Mouse (Mus musculus) erythroid progenitor cell, adult 5-6 weeks (primary cell): ENCODE results near the gene Sec31b. TPM values are rescaled to one million over a fixed set of nuclear protein-coding genes. Genes with fewer than 3 reads are reported as not detected.
A peak's percentile ranks its signal among the peaks of the same experiment; 100 is the strongest.

Source experiments
- ATAC-seq: replicated peaks from 2 replicates; pipeline ENCODE4 v1.8.0; 2016; ENCODE audit warnings: moderate number of reproducible peaks, mild to moderate bottlenecking, moderate TSS enrichment, inconsistent platforms; ENCODE audit not compliant: poor library complexity, low FRiP score, severe bottlenecking
- total RNA-seq, 2 experiments: library from RNA; stranded (forward) in 1 of 2; stranded (reverse) in 1 of 2; fragments of 150-400 nt in 1 of 2; fragments of 186-747, 209-891 nt in 1 of 2; gene quantifications; 2 replicates each; pipeline versions ENCODE4 v1.2.3 to v1.2.4; 2015 to 2017; ENCODE audit warnings: low replicate concordance in 2 of 2

The Sec31b gene
- total RNA-seq (2015; ENCODE audit: low replicate concordance): 0.36 and 1.3 TPM in 2 replicates
- total RNA-seq (2017; ENCODE audit: low replicate concordance): 0.26 TPM in 1 of 2 replicates, not detected in the other

DNA sequence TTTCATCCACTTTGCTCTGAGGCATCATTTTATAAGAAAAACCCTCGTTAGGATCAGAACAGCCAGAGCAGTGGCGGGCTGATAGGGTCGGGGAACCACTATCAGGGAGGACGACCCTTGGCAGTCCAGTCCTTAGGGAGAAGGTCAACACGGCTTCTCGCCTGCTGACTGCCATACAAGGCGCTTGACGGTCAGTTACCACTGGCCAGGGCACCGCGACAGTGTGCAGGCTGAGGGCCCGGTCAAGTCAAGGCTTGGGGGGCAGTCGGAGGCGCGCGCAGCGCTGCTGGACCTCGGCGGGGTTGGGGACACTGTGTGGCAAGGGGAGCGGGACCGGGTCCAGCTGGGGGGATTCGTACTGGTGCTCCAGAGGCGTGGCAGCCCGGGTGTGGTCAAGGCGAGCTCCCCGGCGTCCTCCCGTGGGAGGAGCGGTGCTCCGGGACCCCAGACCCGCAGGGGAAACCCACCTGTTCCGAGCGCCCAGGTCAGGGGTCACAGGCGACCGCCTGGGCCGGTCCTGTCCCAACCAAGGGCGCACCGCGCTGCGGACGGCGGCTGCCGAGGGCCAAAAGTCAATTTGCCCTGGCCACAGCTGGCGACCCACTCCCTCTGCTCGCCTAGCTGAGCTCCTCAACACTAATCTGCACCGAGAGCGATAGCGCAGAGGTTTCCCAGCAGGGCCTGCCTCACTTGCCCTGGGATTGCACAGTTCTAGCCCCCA, at the start of gene Sec31b:
TSS of gene Sec31b (minus strand) at position 544 of the 721 bp plus-strand sequence.
- 0 out of 2 replicates have a peak, but pooled peaks have one; percentile 17 for ATAC-seq

DNA sequence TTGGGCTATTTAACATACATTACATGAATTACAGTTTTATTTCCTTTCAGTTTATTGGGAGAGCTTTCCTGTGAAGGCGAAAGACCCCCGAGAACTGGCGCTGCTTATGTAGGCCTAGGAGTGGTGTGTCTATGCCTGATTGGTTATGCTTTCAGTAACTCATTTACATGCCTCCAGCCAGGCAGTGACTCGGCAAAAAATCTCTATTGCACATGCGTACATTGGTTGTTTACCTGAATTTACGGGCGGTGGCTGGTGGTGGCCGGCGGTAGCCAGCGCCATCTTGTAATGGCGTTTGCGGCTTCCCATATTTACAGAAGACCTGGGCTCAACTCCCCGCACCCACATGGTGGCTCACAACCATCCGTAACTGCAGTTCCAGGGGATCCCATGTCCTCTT, 48.5 kb upstream of the Sec31b start:
- no peak for ATAC-seq

DNA sequence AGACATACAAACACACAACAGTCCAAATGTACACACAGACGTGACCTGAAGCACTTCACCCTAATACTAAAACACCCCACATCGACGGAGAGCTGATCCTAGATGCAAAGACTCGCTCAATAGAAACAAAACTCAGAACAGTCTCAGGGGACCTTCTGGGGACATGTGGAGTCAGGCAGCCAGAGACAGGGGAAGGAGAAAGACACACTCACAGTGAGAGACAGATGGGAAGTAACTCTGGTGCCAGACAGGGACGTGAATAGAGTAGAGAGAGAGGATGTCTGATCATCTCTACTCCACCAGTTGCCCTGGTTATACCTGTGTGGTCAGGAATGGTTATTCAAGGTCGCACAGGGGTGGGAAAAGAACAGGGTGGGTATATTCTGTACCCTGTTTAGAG, 46.0 kb upstream of the Sec31b start:
- no peak for ATAC-seq

DNA sequence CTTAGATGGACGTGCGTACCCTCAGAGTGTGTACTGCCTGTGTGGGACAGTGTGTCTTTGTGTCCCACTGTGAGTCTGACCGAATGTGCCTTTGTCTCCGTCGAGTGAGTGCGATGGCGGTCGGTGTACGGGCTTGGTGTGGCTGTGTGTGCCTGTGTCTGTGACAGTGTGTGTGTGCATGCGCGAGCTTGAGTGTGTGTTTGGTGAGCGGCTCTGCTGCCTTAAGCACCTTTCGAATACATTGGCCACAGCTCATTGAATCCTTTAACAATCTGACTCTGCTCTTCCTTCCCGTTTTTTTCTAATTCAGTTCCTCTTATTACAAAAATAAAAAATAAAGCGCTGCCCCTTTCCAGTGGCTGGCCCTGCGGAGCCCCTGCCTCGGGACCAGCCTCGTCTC, 45.3 kb upstream of the Sec31b start:
- no peak for ATAC-seq

DNA sequence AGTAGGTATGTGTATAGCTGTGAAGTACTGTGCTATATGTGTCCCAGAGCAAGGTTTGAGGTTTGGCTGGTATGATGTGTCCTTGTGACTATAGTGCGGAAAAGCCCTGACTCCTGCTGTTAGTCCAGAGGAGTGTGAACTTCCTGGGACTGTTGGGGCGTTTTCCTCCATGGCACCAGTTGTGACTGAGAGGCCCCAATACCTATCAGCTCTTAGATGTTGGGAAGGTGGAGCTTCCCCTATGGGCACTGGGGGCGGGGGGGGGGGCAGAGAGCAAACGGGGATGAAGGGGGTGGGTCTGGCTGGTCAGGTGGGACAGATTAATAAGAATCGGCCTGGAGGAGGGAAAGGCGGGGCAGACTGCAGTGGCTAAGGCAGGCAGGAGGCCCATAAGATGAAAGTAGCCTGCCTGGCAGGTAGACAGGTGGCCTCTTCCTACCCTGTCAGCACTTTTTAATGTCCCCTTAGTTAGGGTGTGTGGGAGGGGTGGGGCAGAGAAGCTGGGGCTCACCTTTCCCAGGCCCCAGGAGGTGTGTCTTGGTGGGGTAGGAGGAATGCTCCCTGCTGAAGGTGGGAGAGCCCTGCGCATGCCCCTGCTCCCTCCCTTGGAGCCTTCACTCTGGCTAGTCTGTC, 44.0 kb upstream of the Sec31b start:
- ATAC-seq: no peak

DNA sequence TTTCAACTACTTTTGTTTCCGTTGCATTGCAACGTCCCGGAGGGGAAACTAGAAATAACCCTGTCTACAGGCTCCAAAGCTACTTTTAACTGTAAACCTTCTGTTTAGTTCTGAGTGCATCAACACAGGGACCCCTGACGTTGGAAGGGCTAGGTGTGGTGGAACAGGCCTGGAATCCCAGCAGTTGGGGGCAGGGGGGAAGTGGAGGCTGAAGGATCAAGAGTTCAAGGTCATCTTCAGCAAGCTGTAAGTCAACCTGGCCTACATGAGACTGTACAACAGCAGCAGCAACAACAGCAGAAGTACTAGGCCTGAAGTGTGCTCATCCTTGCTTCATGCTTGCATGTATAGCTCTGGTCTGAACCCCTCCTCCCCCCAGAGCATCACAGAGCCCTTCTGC, 42.4 kb upstream of the Sec31b start:
- no peak for ATAC-seq

DNA sequence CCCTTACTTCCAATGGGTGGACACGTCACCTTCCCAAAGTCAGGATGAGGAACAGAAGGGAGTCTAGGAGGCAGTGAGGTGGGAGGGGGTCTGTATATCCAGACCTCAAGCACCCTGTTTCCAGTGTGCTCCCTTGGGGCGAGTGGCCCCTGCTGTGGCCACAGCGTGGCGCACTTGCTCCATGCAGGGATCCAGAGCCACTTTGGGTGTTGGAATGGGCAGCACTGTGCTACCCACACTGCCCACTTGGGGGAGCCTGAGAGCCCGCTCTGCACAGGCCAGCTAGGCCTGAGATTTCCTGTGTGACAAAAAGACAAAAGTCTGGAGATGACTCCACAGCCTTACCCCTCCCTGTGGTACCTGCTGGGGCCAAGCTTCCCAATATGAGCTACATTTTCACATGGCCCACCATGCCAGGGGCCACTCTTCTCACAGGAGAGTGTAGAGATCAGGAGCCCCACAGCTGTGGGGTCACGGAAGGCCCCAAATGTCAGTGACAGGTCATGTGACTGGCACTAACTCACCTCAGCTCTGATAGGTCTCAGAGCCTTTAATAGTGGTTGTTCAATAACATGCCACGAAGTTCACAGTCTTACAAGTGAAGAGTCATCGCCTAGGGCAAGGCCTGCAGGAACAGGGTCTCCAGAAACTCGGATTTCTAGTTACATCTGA, 37.1 kb upstream of the Sec31b start:
- peak; percentile 85 for ATAC-seq

DNA sequence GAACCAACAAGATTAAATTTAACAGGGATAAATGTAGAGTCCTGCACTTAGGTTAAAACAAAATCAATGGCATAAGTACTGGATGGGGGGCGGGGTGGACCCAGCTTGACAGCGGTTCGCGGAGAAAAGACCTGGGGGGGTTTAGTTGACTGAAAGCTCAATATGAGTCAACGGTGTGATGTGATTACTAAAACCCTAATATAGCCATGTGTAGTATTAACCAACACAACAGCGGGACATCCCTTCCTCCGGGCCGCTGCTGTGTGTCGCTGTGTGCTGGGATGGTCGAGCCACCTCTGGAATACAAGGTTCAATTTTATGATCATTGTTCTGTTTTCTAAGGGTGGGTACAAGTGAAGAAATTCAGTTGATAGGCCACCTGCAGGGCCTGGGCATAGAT, 36.4 kb upstream of the Sec31b start:
- ATAC-seq: no peak

DNA sequence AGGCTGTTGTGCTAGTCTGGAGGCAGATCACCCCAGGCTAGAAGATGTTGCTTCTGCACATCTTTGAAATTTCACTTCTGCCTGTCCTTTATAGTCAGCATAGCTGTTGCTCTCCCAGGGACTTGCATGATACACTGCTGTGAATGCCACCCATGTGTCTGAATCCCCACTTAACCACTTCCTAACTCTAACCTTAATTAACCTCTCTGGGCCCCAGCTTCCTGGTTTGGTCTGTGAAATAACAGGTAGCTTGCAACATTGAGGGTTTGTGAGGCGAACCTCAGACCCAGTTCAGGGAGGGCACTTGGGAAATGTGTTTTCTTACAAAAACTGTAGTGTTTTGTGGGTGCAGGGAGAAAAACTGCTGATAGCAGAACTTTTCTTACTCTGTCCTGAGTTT, 32.4 kb upstream of the Sec31b start:
- no peak for ATAC-seq

DNA sequence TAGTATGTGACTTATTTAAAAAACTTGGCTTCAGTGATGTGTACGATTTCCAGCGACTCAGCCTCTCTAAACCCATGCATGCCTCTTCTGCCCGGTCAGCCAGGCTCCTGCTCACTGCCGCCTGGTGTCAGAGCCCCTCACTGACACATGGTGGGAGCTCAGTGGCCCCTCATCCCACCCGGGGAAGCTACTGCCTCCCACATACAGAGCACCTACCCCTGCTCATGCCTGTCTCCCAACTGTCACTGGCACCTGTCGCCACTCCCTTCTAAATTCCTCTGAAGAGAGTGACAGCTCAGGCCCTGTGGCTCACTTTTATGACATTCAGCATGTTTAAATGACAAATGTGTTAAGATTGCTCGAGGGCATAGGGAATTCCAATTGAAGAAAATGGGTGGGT, 30.6 kb upstream of the Sec31b start:
- ATAC-seq: no peak

DNA sequence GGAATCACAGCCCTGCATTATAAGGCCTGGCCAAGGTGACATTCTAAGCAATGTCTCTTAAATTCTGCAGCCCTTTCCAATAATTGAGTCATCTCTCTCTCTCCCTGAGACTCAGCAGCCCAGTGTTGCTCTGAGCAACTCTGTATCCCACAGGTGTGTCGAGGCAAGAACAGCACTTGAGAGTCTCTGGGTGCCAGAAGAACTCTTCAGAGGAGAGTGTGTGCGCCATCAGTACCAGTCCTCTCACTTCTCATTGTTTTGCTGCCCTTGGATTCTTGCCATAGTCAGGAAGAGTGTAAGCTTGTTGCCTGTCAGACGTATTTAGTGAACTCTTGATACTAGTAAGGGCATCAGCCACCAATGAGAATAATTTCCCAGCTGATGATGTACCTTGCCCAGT, 22.1 kb upstream of the Sec31b start:
- no peak for ATAC-seq

DNA sequence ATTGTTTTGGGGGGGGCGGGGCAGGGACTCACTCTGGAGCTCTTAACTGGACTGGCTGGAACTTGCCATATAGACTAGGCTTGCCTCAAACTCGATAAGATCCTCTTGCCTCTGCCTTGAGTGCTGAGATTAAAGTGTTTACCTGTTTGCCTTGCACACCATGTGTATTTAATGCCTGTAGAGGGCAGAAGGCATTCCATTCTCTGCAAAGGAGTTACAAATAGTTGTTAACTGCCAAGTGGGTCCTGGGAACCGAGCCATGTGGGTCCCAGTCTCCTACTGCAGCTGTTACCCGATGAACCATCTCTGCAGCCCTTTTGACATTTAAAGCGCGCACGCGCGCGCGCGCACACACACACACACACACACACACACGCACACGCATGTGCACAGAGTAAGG, 18.3 kb upstream of the Sec31b start:
- ATAC-seq: no peak

DNA sequence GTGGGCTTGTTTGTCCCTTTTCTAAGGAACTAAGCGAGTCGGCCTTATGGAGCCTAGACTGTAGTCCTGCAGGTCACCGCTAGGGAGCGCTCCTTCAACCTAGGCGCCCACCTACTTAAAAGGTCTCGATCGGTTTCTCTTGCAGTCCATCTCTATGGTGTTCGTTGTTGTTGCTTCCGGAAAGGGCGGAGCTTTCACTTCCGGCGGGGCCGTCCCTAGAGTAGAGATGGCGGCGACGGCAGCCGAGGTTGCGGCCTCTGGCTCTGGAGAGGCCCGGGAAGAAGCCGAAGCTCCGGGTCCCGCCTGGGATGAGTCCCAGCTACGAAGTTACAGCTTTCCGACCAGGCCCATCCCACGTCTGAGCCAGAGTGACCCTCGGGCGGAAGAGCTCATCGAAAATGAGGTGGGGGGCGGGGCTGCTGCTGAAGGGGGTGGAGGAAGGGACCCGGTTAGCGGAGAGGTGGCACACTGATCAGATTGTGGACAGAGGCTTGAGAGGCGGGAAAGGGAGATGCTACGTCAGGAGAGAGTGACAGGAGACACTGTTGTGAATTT, 17.1 kb upstream of the Sec31b start, which contains the start of gene Hif1an:
TSS of gene Hif1an (plus strand) at position 199 of the 555 bp plus-strand sequence.
- peak; percentile 98 for ATAC-seq

DNA sequence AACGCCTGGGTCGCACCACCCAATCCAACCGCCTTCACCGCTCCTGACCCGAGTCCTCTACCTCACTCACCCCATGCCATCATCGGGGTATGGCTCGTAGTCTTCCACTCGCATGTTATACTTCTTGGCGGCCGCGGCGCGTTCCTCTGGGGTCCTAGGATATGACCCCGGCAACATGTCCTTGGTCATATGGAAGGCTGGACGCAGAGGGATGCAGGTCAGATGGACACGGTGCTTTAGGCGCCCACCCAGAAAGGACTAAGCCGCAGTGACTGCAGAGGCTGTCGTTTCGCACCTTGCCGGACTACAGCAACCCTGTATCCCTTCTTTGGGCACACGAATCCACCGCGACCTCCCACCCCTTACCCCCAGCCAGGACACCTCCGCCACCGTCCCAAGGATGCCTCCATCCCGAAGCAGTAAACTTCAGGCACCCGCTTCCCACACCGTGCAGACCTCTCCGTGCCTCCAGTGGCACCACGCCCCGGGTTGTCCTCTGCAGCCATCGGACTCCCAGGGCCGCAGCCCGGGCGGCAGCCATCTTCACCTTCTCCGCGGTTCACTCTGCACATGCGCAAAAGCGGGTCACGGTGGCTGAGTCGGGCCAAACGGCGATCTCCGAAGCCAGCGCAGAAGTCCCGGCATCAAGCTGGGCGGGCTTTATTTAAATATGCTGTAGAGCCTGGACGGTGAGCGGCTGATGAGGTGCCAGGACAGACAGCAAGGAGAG, 9.4 kb upstream of the Sec31b start, which contains the start of gene Ndufb8:
TSS of gene Ndufb8 (minus strand) at position 580 of the 730 bp plus-strand sequence.
- ATAC-seq: peak; percentile 97

DNA sequence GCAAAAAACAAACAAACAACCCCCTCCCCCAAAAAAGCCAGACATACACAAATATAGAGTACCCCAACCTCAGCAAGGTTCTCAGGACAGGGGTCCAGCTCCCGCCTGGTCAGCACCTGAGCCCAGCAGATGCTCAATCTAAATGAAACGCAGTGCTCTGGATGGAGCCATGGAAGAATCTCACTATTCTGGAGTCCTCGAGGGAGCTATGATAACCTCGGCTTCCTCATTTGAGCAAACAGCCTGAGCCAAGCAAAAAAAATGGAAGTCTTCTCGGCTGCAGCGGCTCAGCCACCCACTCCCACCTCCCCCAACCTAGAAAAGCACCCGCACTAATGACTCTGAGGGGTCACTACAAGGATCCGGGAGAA, 8.8 kb upstream of the Sec31b start:
- no peak for ATAC-seq

DNA sequence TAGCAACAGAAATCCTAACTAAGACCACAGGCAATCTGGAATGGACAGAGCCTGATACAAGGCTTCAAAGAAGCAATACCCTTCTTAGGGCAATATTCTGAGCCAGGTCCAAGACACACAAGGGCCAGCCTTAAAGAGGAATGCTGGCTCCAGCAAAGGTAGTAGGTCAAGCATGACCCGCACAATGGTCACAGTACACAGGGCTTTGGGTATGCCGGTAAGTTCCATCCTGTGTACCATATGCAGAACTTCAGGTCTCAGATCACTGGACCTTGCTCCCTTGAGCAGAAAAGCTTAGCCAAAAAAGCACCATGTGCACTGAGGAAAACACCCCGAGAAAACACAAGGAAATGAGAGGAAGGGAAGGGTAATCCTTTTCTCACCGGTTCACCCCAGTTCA, 7.6 kb upstream of the Sec31b start:
- ATAC-seq: no peak

DNA sequence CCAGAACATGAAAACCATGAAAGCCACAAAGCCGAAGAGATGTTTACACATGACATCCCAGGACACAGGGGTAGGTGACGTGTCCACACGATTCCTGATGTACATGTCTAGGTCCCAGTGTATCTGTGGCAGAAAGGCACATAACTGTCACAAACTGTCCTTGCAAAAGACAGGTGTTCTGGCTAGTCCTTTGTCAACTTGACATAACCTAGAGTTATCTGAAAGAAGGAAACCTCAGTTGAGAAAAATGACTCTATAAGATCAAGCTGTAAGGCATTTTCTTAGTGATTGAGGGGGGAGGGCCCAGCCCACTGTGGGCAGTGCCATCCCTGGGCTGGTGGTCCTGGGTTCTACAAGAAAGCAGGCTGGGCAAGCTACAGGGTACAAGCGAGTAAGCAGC, 7.1 kb upstream of the Sec31b start, which contains the start of gene Gm20538:
TSS of gene Gm20538 (minus strand) at position 101 of the 400 bp plus-strand sequence.
- no peak for ATAC-seq

DNA sequence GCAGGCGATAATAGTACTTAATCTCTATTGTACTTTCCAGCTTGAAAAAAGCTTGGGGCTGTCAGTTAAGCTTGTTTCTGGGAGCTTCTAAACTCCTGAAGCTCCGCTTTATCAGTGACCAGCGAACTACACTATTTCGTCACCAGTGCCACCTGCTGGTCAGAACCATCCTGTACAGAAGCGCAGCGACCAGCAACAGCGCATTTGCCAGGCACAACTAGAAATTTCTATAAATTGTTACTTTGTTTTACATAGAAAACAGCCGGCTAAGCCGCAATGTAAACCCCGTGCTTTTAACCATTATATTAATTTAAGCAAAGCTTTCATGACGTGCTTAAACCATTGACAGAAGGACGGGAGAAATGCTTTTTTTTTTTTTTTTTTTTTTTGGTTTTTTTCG, 889 bp downstream of the Sec31b start:
- ATAC-seq: peak; percentile 79

DNA sequence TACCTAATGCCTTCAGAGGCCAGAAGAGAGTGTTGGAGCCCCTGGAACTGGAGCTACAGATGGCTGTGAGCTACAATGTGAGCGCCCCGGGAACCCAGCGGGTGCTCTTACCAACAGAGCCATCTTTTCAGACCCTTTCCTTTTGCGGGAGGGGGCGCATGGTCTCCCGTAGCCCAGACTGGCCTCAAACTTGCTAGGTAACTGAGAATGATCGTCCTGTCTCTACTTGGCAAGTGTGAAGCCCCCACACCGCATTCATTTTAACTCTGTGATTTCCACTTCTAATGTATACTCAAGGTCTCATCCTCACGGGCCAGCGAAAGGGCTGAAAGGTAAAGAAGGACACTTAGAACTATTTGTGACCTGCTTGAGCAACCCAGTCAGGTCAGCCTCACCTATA, 1.3 kb downstream of the Sec31b start:
- ATAC-seq: no peak

DNA sequence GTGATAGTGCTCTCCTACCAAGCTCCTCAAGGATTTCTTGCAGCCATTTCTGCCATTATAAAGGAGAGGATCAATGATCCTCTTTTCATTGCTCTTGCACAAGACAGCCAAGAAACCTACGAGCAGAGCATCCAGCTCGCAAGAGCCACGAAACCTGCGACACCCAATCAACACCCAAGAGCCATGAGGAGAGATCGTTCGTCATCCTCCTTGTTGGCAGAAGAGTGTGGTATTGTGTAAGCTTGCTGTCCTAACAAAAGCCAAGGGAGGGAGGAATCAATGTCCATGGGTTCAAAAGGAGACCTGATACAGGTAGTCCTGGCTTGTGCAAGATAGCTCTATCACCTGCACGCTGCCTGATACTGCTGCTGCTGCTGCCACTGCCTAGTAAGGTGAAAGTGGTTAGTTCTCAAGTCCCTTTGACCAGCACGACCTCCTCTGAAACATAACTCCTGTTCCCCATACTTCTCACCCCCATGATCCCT, 2.9 kb downstream of the Sec31b start:
- no peak for ATAC-seq
